Comparison of ENCODE assay signal across 23 mouse cellular contexts in genomic region chr11:5258036-5258435, GRCm38 (mm10). TPM values are rescaled to one million over a fixed set of nuclear protein-coding genes. Genes with fewer than 3 reads are reported as not detected.
DNase-seq lines count a peak whose midpoint lies in the region; ATAC-seq and TF ChIP-seq lines count a peak whose summit lies in the region.
"Had no signal": no experiment of that assay in that cellular context is flagged by ENCODE, and none has a peak within 500 bp of the region (broad histone marks: within the 10 kb centered on the region; RNA-seq: fewer than 3 reads in every experiment).

No protein-coding gene starts in this region.

- no peak overlapping the region for H3K27ac ChIP-seq in kidney, adult 2 months (ENCODE audit: insufficient read depth, low read depth, low read length)
- no peak overlapping the region for H3K27ac ChIP-seq in kidney, embryonic 16.5 days (ENCODE audit: low read length)
- peak overlapping the region; percentile 81 for H3K27ac ChIP-seq in thymus, adult 2 months (ENCODE audit: control insufficient read depth, insufficient read depth, low read length)
- H3K27ac ChIP-seq: embryonic facial prominence, embryonic 10.5 days; embryonic facial prominence, embryonic 12.5 days; forebrain, embryonic 13.5 days; forebrain, embryonic 15.5 days had no signal

- DNase-seq in kidney, adult 2 months, result peak; percentile 60
- DNase-seq in kidney, postnatal 36 days, result peak; percentile 17 to 36
- DNase-seq in kidney, postnatal 25 days, result no peak
- no peak for DNase-seq in thymus, adult 2 months
- DNase-seq in thymus, adult 18-20 months, result no peak
- DNase-seq: adrenal gland, adult 8-10 months; adrenal gland, postnatal 14 days; adrenal gland, postnatal 36 days; B cell, adult 2 months; cerebellum, adult 11-12 months; cerebellum, adult 2 months; cerebellum, adult 9-10 months; cerebellum, postnatal 10 days; cerebellum, postnatal 25 days had no signal

- ATAC-seq in kidney, embryonic 16.5 days (ENCODE audit: low FRiP score, low TSS enrichment), result no peak
- ATAC-seq: activated CD4-positive, CD25-positive, alpha-beta regulatory T cell, adult 4 months; CD4-positive, CD25-positive, alpha-beta regulatory T cell, adult 4 months; forebrain, embryonic 13.5 days; forebrain, embryonic 15.5 days; Patski had no signal

- no peak overlapping the region for H3K4me2 ChIP-seq in kidney, embryonic 16.5 days (replicated peaks; ENCODE audit: low read depth, low read length)
- H3K4me2 ChIP-seq: embryonic facial prominence, embryonic 12.5 days; forebrain, embryonic 13.5 days; forebrain, embryonic 15.5 days had no signal

- no peaks in the 10 kb centered on the region for H3K27me3 ChIP-seq in kidney, adult 2 months (replicated peaks; ENCODE audit: control insufficient read depth, insufficient read depth, low read length)
- no peaks in the 10 kb centered on the region for H3K27me3 ChIP-seq in kidney, embryonic 16.5 days (ENCODE audit: insufficient read depth, low read length)
- no peaks in the 10 kb centered on the region for H3K27me3 ChIP-seq in thymus, adult 2 months (ENCODE audit: control insufficient read depth, insufficient read depth, low read length)
- H3K27me3 ChIP-seq: embryonic facial prominence, embryonic 12.5 days; Patski had no signal

- WGBS in kidney, adult 2 months, result 57% methylated on average over 6 of the region's 6 CpGs
- WGBS in kidney, embryonic 16.5 days, result 87% methylated on average over 6 of the region's 6 CpGs
- WGBS in thymus, adult 2 months, result 95% methylated on average over 6 of the region's 6 CpGs

- no peaks in the 10 kb centered on the region for H3K9me3 ChIP-seq in kidney, embryonic 16.5 days (ENCODE audit: low read length)
- H3K9me3 ChIP-seq: embryonic facial prominence, embryonic 10.5 days; embryonic facial prominence, embryonic 12.5 days; forebrain, embryonic 13.5 days; forebrain, embryonic 15.5 days; G1E had no signal

- no peak for TF ChIP-seq CTCF in kidney, adult 2 months (conservative IDR thresholded peaks at IDR 0.05; ENCODE audit: insufficient read depth, insufficient read length, low read depth, low read length)
- no peak for TF ChIP-seq CTCF in thymus, adult 2 months (IDR thresholded peaks at IDR 0.05; ENCODE audit: borderline replicate concordance, control insufficient read depth, extremely low read depth, insufficient read depth, low read length, poor library complexity)

- no peak overlapping the region for H3K9ac ChIP-seq in kidney, embryonic 16.5 days (replicated peaks; ENCODE audit: low read length)
- H3K9ac ChIP-seq: embryonic facial prominence, embryonic 12.5 days; forebrain, embryonic 13.5 days; forebrain, embryonic 15.5 days had no signal

- no peaks in the 10 kb centered on the region for H3K36me3 ChIP-seq in kidney, adult 2 months (ENCODE audit: control insufficient read depth, insufficient read depth, low read length)
- no peaks in the 10 kb centered on the region for H3K36me3 ChIP-seq in kidney, embryonic 16.5 days (ENCODE audit: insufficient read depth, low read length)
- no peaks in the 10 kb centered on the region for H3K36me3 ChIP-seq in thymus, adult 2 months (ENCODE audit: control insufficient read depth, insufficient read depth, low read length)
- H3K36me3 ChIP-seq: embryonic facial prominence, embryonic 10.5 days; embryonic facial prominence, embryonic 12.5 days; forebrain, embryonic 15.5 days; G1E had no signal

- peaks cover 6% of the 10 kb centered on the region; the same call in 1 of the 2 replicates for H3K4me1 ChIP-seq in kidney, adult 2 months (ENCODE audit: control insufficient read depth, insufficient read depth, low read length)
- peaks cover 51% of the 10 kb centered on the region for H3K4me1 ChIP-seq in kidney, embryonic 16.5 days (ENCODE audit: insufficient read depth, low read length)
- H3K4me1 ChIP-seq in thymus, adult 2 months (replicated peaks; ENCODE audit: control insufficient read depth, insufficient read depth, low read length), result peaks cover 34% of the 10 kb centered on the region

- no peak for TF ChIP-seq POLR2A in kidney, adult 2 months (IDR thresholded peaks at IDR 0.05; ENCODE audit: low read depth, low read length)
- TF ChIP-seq POLR2A in thymus, adult 2 months (IDR thresholded peaks at IDR 0.05; ENCODE audit: control insufficient read depth, extremely low read depth, insufficient read depth, low read length, poor library complexity), result no peak

- H3K4me3 ChIP-seq in kidney, adult 2 months (ENCODE audit: insufficient read depth, low read depth, low read length), result no peak overlapping the region
- H3K4me3 ChIP-seq in kidney, embryonic 16.5 days (ENCODE audit: low read length), result no peak overlapping the region
- no peak overlapping the region for H3K4me3 ChIP-seq in thymus, adult 2 months (ENCODE audit: control insufficient read depth, insufficient read depth, low read length)
- H3K4me3 ChIP-seq: embryonic facial prominence, embryonic 10.5 days; embryonic facial prominence, embryonic 12.5 days; forebrain, embryonic 13.5 days; forebrain, embryonic 15.5 days had no signal

RNA-seq across cellular contexts. Expression of gene Kremen1, which starts 3.3 kb away (rescaled TPM):
- polyA plus RNA-seq in kidney, adult 2 months (2012; rRNA removed), result 21.6 and 22.7 TPM in 2 replicates
- polyA plus RNA-seq in kidney, embryonic 16.5 days (2015; fragmentation: Nextera tagmentation; extraction: Ambion mirVana), result 25.9 and 27.5 TPM in 2 replicates
- polyA plus RNA-seq in thymus, adult 2 months (2012; rRNA removed), result 170 and 197 TPM in 2 replicates

Comparison
In these comparisons a context has a peak if more than half of its experiments do, and no peak if none do; other contexts are left out.
1. DNase-seq: peak in kidney, adult 2 months (single experiment) and kidney, postnatal 36 days (2 of 2); none in kidney, postnatal 25 days (0 of 2), thymus, adult 2 months (single experiment) and thymus, adult 18-20 months (0 of 2).